Mouse (Mus musculus) frontal cortex, adult (tissue): ENCODE results near the gene Ddx46.
"Not testable (repeated sequence)": the region's sequence is repeated elsewhere in the genome, so short reads cannot be mapped to it uniquely, and the experiment has no call there.

Source experiments
- ATAC-seq: cut with Nextera tagmentation; 2 replicates; pipeline ENCODE4 v1.9.2; 2017; ENCODE audit warnings: mild to moderate bottlenecking, moderate library complexity, mixed read lengths; ENCODE audit not compliant: low TSS enrichment

The Ddx46 gene

GRCm38 (mm10) chr13:55636185-55636983 lies 1.6 kb downstream of the Ddx46 start:
- no peak for ATAC-seq

GRCm38 (mm10) chr13:55640480-55640879 lies 5.7 kb downstream of the Ddx46 start:
- ATAC-seq, result peak; percentile 38; the same call in 1 of the 2 replicates

- no peak for ATAC-seq
These were observed 9.7 kb downstream of the Ddx46 start for GRCm38 (mm10) chr13:55644525-55644924.

- ATAC-seq, result no peak
These were observed 15.3 kb downstream of the Ddx46 start for GRCm38 (mm10) chr13:55650098-55650497.

GRCm38 (mm10) chr13:55650980-55651379 lies 16.2 kb downstream of the Ddx46 start:
- ATAC-seq, result no peak

GRCm38 (mm10) chr13:55668550-55668949 lies 33.7 kb downstream of the Ddx46 start:
- ATAC-seq, result no peak

GRCm38 (mm10) chr13:55672711-55673110 lies 37.9 kb downstream of the Ddx46 start:
- ATAC-seq, result no peak

- no peak for ATAC-seq
These were observed 42.5 kb downstream of the Ddx46 start for GRCm38 (mm10) chr13:55677364-55677763.

GRCm38 (mm10) chr13:55682201-55682600 lies 47.4 kb downstream of the Ddx46 start:
- ATAC-seq, result no peak

GRCm38 (mm10) chr13:55683581-55683980 lies 48.8 kb downstream of the Ddx46 start:
- ATAC-seq, result no peak

GRCm38 (mm10) chr13:55686107-55686633 lies 51.3 kb downstream of the Ddx46 start:
- no peak for ATAC-seq

- ATAC-seq, result no peak
These were observed 53.2 kb downstream of the Ddx46 start for GRCm38 (mm10) chr13:55687927-55688602.

GRCm38 (mm10) chr13:55692535-55693242 lies 57.9 kb downstream of the Ddx46 start, which contains the start of gene B230219D22Rik:
Gene B230219D22Rik, plus strand, starts transcription at chr13:55693124.
- ATAC-seq, result peak; percentile 99

- ATAC-seq, result peak; percentile 71
These were observed 58.5 kb downstream of the Ddx46 start for GRCm38 (mm10) chr13:55693243-55693721.

GRCm38 (mm10) chr13:55694110-55694509 lies 59.3 kb downstream of the Ddx46 start:
- ATAC-seq, result no peak

- ATAC-seq, result not testable (repeated sequence)
These were observed 61.2 kb downstream of the Ddx46 start for GRCm38 (mm10) chr13:55695989-55696388.

GRCm38 (mm10) chr13:55704301-55704700 lies 69.5 kb downstream of the Ddx46 start:
- no peak for ATAC-seq

GRCm38 (mm10) chr13:55712846-55713245 lies 78.0 kb downstream of the Ddx46 start:
- no peak for ATAC-seq

GRCm38 (mm10) chr13:55714501-55715166 lies 79.8 kb downstream of the Ddx46 start, which contains the start of gene Txndc15:
Gene Txndc15, plus strand, starts transcription at chr13:55714650.
- ATAC-seq, result peak; percentile 89

- peak; percentile 31 for ATAC-seq
These were observed 80.3 kb downstream of the Ddx46 start for GRCm38 (mm10) chr13:55715167-55715512.

GRCm38 (mm10) chr13:55715908-55716510 lies 81.2 kb downstream of the Ddx46 start:
- no peak for ATAC-seq
